Mouse (Mus musculus) heart, adult 2 months (tissue): ENCODE measurements at regions not wholly inside any gene's neighbourhood (a gene's known extent, or its start where the extent isn't known, plus 50 kb on each side); places are given as distances from the start of the nearest gene placed in this dataset.
"Not testable (repeated sequence)": the region's sequence is repeated elsewhere in the genome, so short reads cannot be mapped to it uniquely, and the experiment has no call there.

ENCODE experiments used
- DNase-seq, 2 experiments: peaks; one replicate each; pipeline ENCODE4 v3.0.0; 2021
- H3K27ac ChIP-seq: fragments of 200-600 bp; 2 replicates; pipeline ENCODE4 v1.8.1; 2022
- H3K27me3 ChIP-seq: fragments of 200-500 bp; 2 replicates; pipeline ENCODE4 v1.6.1; 2012; ENCODE audit warnings: mild to moderate bottlenecking, low read length, inconsistent platforms, mixed read lengths; ENCODE audit not compliant: control insufficient read depth, insufficient read depth
- H3K36me3 ChIP-seq: fragments of 200-500 bp; 2 replicates; pipeline ENCODE4 v1.6.1; 2012; ENCODE audit warnings: low read length, inconsistent platforms; ENCODE audit not compliant: control insufficient read depth, insufficient read depth
- H3K4me1 ChIP-seq: fragments of 200-500 bp; 2 replicates; pipeline ENCODE4 v1.6.1; 2011; ENCODE audit warnings: low read length; ENCODE audit not compliant: control insufficient read depth, insufficient read depth
- H3K4me3 ChIP-seq: fragments of 200-600 bp; 2 replicates; pipeline ENCODE4 v1.8.1; 2022
- H3K79me2 ChIP-seq: fragments of 200-500 bp; replicated peaks from 2 replicates; pipeline ENCODE4 v1.6.1; 2012; ENCODE audit warnings: mild to moderate bottlenecking, inconsistent platforms, low read length, moderate library complexity, mixed read lengths; ENCODE audit not compliant: control insufficient read depth, insufficient read depth
- H3K9ac ChIP-seq: fragments of 200-500 bp; 2 replicates; pipeline ENCODE4 v1.6.1; 2012; ENCODE audit warnings: low read depth, mild to moderate bottlenecking, control low read depth, inconsistent platforms, low read length, mixed read lengths
- CTCF ChIP-seq: fragments of 200-600 bp; IDR thresholded peaks from 2 replicates; pipeline ENCODE4 v1.8.1; 2022; ENCODE audit warnings: antibody characterized with exemption, mild to moderate bottlenecking, moderate library complexity
- EP300 ChIP-seq: fragments of 200-500 bp; IDR thresholded peaks from 2 replicates; pipeline ENCODE4 v1.6.1; 2011; ENCODE audit warnings: low read depth, low read length, control low read depth; ENCODE audit not compliant: insufficient read depth
- POLR2A ChIP-seq: fragments of 200-500 bp; IDR thresholded peaks from 2 replicates; pipeline ENCODE4 v1.6.1; 2011; ENCODE audit warnings: mild to moderate bottlenecking, low read depth, low read length, control low read depth; ENCODE audit not compliant: insufficient read depth
- WGBS: fragments of 180-500 bp; shearing (Covaris S2); methylation state at CpG from one replicate; pipeline ENCODE4 v1.1.7; 2018; 5-methylcytosine and 5-hydroxymethylcytosine counted together
- intact Hi-C: fragments of 180-260 bp; cut with DNase I; formaldehyde crosslinking; loops from one replicate; pipeline ENCODE4 v1.15.1; 2025

DNA sequence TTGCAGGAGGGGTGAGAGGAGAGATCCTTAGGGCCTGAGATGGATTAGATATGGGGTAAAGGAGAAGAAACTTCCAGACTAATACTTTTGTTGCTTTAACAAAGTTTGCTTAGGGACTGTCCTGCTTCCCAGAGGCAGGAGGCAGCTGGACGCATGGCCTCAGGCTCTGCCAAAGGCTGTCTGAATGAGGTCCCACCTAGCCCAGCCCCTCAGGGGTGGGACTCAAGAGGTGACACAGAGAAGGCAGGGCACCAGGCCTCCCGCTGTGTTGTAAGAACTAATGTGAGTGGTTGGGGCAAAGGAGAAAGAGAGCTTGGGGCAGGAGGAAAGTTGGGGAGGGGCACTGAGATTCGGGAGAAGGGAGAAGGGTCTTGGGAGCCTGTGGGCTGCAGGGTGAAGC lies 145.9 kb upstream of the Stt3b start:
- intact Hi-C loops = no loop called here
- no peaks in the 10 kb centered on the region for H3K79me2 ChIP-seq
- WGBS = 65% methylated on average over 3 of the region's 3 CpGs
- DNase-seq = no peak
- TF ChIP-seq CTCF (no peak), POLR2A (no peak), EP300 (no peak)
- H3K27me3 ChIP-seq = no peaks in the 10 kb centered on the region
- no peaks in the 10 kb centered on the region for H3K4me1 ChIP-seq
- H3K4me3 ChIP-seq = no peak overlapping the region
- no peak overlapping the region for H3K27ac ChIP-seq
- no peaks in the 10 kb centered on the region for H3K36me3 ChIP-seq
- no peak overlapping the region for H3K9ac ChIP-seq

- WGBS = 59% methylated on average over 6 of the region's 6 CpGs
- Histone ChIP-seq H3K79me2 (no peaks in the 10 kb centered on the region), H3K4me1 (no peaks in the 10 kb centered on the region), H3K9ac (no peak overlapping the region), H3K27ac (no peak overlapping the region), H3K27me3 (no peaks in the 10 kb centered on the region), H3K4me3 (no peak overlapping the region), H3K36me3 (no peaks in the 10 kb centered on the region)
- no peak for TF ChIP-seq POLR2A
- no peak for TF ChIP-seq CTCF
- no peak for TF ChIP-seq EP300
- intact Hi-C loops = no loop called here
- no peak for DNase-seq
Observed at GRCm38 (mm10) chr9:115456638-115457037, 146.4 kb upstream of the Stt3b start.

DNA sequence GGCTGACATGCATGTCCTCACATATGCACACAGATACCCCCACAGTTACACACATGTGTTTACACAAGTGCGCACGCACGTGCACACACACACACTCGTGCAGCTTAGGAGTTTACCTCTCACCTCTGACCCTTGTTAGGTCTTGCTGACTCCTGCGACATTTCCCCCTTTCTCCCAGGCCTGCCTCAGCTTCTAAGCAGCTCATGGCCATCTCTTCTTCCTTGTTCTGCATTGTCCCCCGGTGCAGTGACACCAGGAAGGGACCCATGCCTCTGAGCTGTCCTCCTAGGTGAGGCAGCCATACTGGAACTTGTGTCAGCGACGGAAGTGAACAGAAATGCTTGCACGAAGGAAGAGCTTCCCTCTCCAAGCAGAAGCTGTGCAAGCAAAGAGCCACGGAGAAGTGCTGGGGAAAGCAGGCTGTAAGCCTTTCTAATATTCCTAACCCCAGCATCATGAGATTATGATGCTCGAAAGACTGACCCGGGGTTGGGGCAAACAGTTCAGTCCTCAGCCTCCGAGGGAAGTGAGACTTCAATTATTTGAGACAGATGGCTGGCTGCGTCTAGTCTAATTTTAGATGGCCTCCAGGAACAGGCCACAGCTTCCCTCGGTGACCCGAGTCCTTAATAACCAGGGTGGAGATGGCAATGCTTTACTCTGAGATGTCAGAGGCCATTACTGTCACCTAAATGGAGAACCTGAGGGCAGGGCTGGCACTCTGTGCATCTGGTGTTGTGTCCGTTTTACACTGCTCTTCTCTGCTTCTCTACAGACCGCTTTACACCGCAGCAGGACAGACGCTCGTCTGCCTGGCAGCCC lies 147.9 kb upstream of the Stt3b start:
- Histone ChIP-seq H3K4me1 (no peaks in the 10 kb centered on the region), H3K27me3 (no peaks in the 10 kb centered on the region), H3K4me3 (no peak overlapping the region), H3K79me2 (no peaks in the 10 kb centered on the region), H3K27ac (no peak overlapping the region), H3K9ac (no peak overlapping the region), H3K36me3 (no peaks in the 10 kb centered on the region)
- intact Hi-C loops = no loop called here
- TF ChIP-seq POLR2A = no peak
- no peak for TF ChIP-seq EP300
- no peak for TF ChIP-seq CTCF
- 74% methylated on average over 21 of the region's 21 CpGs for WGBS
- no peak for DNase-seq

DNA sequence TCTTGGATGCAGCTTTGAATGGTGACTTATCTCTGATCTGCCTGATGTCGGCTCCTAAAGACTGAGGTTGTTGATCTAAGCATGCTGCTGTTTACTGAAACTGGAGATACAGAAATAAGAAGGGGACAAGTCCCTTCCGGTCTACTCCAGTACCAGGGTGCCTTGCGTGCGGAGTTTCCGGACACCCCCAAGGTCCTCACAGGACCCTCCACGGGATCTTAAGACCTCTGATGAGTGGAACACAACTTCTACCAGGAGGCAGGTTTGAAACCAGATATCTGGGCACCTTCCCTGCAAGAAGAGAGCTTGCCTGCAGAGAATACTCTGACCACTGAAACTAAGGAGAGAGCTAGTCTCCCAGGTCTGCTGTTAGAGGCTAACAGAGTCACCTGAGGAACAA lies 148.9 kb upstream of the Stt3b start:
- H3K27me3 ChIP-seq, DNase-seq, H3K4me1 ChIP-seq, H3K79me2 ChIP-seq, H3K4me3 ChIP-seq, H3K36me3 ChIP-seq, H3K9ac ChIP-seq, H3K27ac ChIP-seq, intact Hi-C loops: not testable (repeated sequence)
- 89% methylated on average over 6 of the region's 6 CpGs for WGBS

- DNase-seq = no peak
- TF ChIP-seq POLR2A (no peak), CTCF (no peak), EP300 (no peak)
- 87% methylated on average over 10 of the region's 10 CpGs for WGBS
Observed at GRCm38 (mm10) chr9:115465326-115465725, 155.1 kb upstream of the Stt3b start.

DNA sequence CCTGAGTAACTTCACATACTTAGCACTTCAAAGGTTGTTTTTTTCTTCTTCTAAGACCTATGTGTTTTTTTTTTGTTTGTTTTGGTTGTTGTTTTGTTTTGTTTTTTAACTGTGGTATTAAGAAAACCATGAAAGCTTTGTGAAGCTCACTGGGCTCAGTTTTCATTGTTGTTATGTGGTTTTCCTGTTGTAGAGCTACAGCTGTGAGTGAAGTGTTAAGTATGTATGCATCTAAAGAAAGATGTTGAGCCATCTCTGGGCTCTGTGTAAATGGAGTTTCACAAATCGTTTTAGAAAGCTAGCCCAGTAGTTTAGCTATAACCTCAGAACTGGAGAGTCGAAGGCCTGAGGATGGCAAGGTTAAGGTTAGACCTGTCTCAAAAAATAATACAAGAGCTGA lies 158.4 kb upstream of the Stt3b start:
- DNase-seq = no peak
- Histone ChIP-seq H3K9ac (no peak overlapping the region), H3K27me3 (no peaks in the 10 kb centered on the region), H3K27ac (no peak overlapping the region), H3K36me3 (no peaks in the 10 kb centered on the region), H3K79me2 (no peaks in the 10 kb centered on the region), H3K4me3 (no peak overlapping the region), H3K4me1 (no peaks in the 10 kb centered on the region)
- TF ChIP-seq POLR2A = no peak
- TF ChIP-seq EP300 = no peak
- TF ChIP-seq CTCF = no peak
- intact Hi-C loops = no loop called here
- WGBS = 89% methylated on average over 2 of the region's 2 CpGs

More at GRCm38 (mm10) chr9:115465326-115465725, 155.1 kb upstream of the Stt3b start:
- H3K9ac ChIP-seq = no peak overlapping the region
- H3K4me1 ChIP-seq = no peaks in the 10 kb centered on the region
- intact Hi-C loops = no loop called here
- H3K27ac ChIP-seq = no peak overlapping the region
- H3K4me3 ChIP-seq = no peak overlapping the region
- H3K27me3 ChIP-seq = no peaks in the 10 kb centered on the region
- H3K79me2 ChIP-seq = no peaks in the 10 kb centered on the region
- no peaks in the 10 kb centered on the region for H3K36me3 ChIP-seq
